Mouse (Mus musculus): Measurements from ENCODE around the gene Pfdn6.
"Not testable (repeated sequence)": the region's sequence is repeated elsewhere in the genome, so short reads cannot be mapped to it uniquely, and the experiment has no call there.

The Pfdn6 gene

DNA sequence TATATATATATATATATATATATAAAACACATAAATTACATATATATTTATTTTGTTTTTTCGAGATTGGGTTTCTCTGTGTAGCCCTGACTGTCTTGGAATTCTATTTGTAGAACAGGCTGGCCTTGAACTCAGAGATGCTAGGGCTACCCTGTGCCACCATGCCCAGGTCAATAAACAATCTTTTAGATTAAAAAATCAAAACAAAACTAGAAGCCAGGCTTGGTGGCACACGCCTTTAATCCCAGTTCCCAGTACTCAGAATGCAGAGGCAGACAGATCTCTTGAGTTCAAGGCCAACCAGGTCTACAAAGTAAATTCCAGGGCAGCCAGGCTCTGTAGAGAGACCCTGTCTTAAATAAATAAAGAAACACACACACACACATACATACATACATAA lies 48.8 kb downstream of the Pfdn6 start:
- no peak for DNase-seq

DNA sequence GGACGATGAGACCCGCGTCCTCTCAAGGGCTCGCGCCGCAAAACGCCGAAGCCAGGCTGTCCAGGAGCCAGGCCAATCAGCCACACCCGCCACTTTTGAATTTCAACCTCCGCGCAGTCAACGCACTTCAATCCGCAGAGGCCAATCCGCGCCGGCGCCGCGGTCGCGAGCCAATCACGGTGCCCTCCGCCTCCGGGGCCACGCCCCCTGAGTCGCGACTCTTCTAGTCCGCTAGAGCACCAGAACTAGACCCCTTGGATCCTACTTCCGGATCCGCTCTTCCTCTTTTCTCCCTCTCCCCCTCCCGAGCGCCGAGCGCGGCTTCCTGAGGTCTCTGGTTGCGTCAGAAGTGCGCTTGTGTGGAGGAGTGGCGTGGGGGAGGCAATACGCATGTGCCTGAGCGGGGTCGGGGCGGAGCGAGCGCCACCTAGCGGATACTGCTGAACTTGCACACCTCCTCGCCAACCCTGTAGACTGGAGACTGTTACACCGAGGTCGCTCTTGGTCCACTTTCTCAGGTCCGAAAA lies 49.5 kb downstream of the Pfdn6 start, which contains the start of gene Kifc1:
Gene Kifc1 (minus strand): TSS at position 129 of the 527 bp plus-strand sequence.
- DNase-seq = peak; percentile 99

DNA sequence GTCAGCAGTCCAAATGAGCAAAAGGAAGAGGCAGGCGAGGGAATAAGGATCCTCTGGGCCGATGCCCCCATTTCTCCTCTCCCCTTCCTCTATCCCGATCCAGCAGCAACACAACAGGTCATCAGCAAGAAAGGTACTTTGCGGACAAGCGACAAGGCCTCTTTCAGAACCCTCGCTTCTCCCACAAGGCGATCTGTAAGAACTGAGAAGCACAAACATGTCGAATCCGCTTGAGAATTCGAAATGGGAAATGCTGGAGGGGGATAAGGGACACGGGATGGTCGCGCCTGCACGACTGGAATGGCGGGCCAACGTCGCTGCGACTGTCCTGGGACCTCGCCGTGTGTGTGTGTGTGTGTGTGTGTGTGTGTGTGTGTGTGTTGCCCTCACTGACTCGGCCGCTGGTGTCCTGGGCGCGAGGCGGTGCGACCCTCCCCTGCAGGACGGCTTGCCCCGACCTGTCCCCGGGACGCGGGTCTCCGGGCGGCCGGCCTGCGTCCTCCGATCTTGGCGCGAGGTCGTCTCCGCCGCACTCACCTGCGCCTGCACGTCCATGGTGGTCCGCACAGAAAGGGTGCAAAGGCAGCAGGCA lies 50.1 kb downstream of the Pfdn6 start:
- not testable (repeated sequence) for DNase-seq

Measured in cerebellum, adult 18-20 months (tissue).